In the genomic region with DNA sequence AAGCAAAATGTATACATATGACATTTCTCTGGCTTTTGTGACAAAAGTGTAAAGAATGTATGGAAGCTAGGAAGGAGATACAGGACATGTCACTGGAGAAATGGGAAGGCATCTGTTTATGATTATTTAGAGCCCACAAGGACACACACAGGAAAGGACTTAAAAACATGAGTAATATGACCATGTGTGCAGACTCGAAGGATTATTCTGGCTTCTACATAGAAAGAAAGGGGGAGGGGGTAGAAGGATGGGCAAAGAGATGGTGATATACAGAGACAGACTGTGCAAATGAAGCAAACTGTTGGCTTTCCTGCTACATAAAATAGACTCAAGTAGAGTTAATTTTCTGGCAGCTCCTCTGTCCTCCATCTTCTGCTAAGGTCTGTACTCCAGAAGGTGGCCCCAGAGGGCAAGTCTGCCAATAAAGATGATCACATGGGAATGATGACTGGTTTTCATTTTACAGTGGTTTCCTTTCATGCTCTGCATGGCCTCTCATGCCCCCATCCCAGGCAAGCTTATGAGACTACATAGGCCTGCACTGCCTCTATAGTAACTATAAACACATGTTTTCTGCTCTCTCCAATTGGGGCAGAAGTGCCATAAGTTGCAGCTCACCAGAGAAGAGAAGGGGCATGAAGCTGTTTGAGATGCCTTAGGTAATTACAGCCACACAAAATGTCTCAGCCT, we compare ENCODE assay signal across 25 mouse cellular contexts.
DNase-seq lines count a peak whose midpoint lies in the region; ATAC-seq lines count a peak whose summit lies in the region.
"Had no signal": no experiment of that assay in that cellular context is flagged by ENCODE, and none has a peak within 500 bp of the region (broad histone marks: within the 10 kb centered on the region; RNA-seq: fewer than 3 reads in every experiment).

No protein-coding gene starts in this region.

- peak; percentile 6 for DNase-seq in hindbrain, embryonic 10.5 days (ENCODE audit: low spot score)
- no peak for DNase-seq in hindbrain, embryonic 14.5 days (ENCODE audit: low spot score)
- peak; percentile 65 for DNase-seq in embryonic facial prominence, embryonic 11.5 days (ENCODE audit: low spot score)
- peak; percentile 65 for DNase-seq in forelimb bud, embryonic 11.5 days (ENCODE audit: low read depth, low spot score)
- DNase-seq in heart, adult 11 months = no peak
- no peak for DNase-seq in adrenal gland, adult 18-20 months (ENCODE audit: low spot score in 2 of 2)
- DNase-seq: adrenal gland, postnatal 10 days; cerebellum, adult 9-11 months; forebrain, postnatal 0 days; heart, postnatal 14 days; kidney, adult 11 months; kidney, postnatal 10 days; layer of hippocampus, postnatal 36 days; midbrain, embryonic 14.5 days; right cerebral cortex, postnatal 14 days; thymus, adult 18-20 months had no signal

- no peaks in the 10 kb centered on the region for H3K27me3 ChIP-seq in hindbrain, embryonic 10.5 days (ENCODE audit: insufficient read depth, poor library complexity, severe bottlenecking)
- H3K27me3 ChIP-seq in hindbrain, embryonic 14.5 days (ENCODE audit: control insufficient read depth, insufficient read depth, low read length) = no peaks in the 10 kb centered on the region
- H3K27me3 ChIP-seq in embryonic facial prominence, embryonic 11.5 days (ENCODE audit: control insufficient read depth, insufficient read depth, low read length) = no peaks in the 10 kb centered on the region
- no peaks in the 10 kb centered on the region for H3K27me3 ChIP-seq in limb, embryonic 15.5 days
- no peaks in the 10 kb centered on the region for H3K27me3 ChIP-seq in midbrain, embryonic 15.5 days (replicated peaks)
- H3K27me3 ChIP-seq: heart, embryonic 12.5 days; hindbrain, embryonic 15.5 days; liver, embryonic 15.5 days; neural tube, embryonic 15.5 days; stomach, embryonic 15.5 days had no signal

- H3K36me3 ChIP-seq in hindbrain, embryonic 10.5 days = no peaks in the 10 kb centered on the region
- H3K36me3 ChIP-seq in hindbrain, embryonic 14.5 days (replicated peaks; ENCODE audit: control insufficient read depth, insufficient read depth) = no peaks in the 10 kb centered on the region
- H3K36me3 ChIP-seq in embryonic facial prominence, embryonic 11.5 days (replicated peaks; ENCODE audit: control insufficient read depth, insufficient read depth, low read depth, low read length) = no peaks in the 10 kb centered on the region
- no peaks in the 10 kb centered on the region for H3K36me3 ChIP-seq in limb, embryonic 15.5 days
- no peaks in the 10 kb centered on the region for H3K36me3 ChIP-seq in midbrain, embryonic 15.5 days (replicated peaks)
- H3K36me3 ChIP-seq: forebrain, embryonic 10.5 days; heart, embryonic 12.5 days; hindbrain, embryonic 15.5 days; liver, embryonic 15.5 days; neural tube, embryonic 15.5 days; stomach, embryonic 15.5 days had no signal

- no peak overlapping the region for H3K9ac ChIP-seq in hindbrain, embryonic 14.5 days
- no peak overlapping the region for H3K9ac ChIP-seq in embryonic facial prominence, embryonic 11.5 days (replicated peaks; ENCODE audit: low read length)
- no peak overlapping the region for H3K9ac ChIP-seq in limb, embryonic 15.5 days
- H3K9ac ChIP-seq in midbrain, embryonic 15.5 days = no peak overlapping the region
- H3K9ac ChIP-seq: forebrain, postnatal 0 days; heart, embryonic 12.5 days; hindbrain, embryonic 15.5 days; liver, embryonic 15.5 days; neural tube, embryonic 15.5 days; stomach, embryonic 15.5 days had no signal

- 78% methylated on average over 1 of the region's 1 CpGs for WGBS in hindbrain, embryonic 10.5 days
- 84% methylated on average over 1 of the region's 1 CpGs for WGBS in hindbrain, embryonic 14.5 days
- WGBS in embryonic facial prominence, embryonic 11.5 days = 42% methylated on average over 1 of the region's 1 CpGs
- WGBS in limb, embryonic 15.5 days = 26% methylated on average over 1 of the region's 1 CpGs
- WGBS in midbrain, embryonic 15.5 days = 82% methylated on average over 1 of the region's 1 CpGs

- H3K4me3 ChIP-seq in hindbrain, embryonic 10.5 days = no peak overlapping the region
- no peak overlapping the region for H3K4me3 ChIP-seq in hindbrain, embryonic 14.5 days (replicated peaks; ENCODE audit: low read length)
- no peak overlapping the region for H3K4me3 ChIP-seq in embryonic facial prominence, embryonic 11.5 days (ENCODE audit: low read depth, low read length)
- H3K4me3 ChIP-seq in limb, embryonic 15.5 days = no peak overlapping the region
- no peak overlapping the region for H3K4me3 ChIP-seq in midbrain, embryonic 15.5 days
- H3K4me3 ChIP-seq: forebrain, embryonic 10.5 days; heart, embryonic 12.5 days; hindbrain, embryonic 15.5 days; liver, embryonic 15.5 days; neural tube, embryonic 15.5 days; stomach, embryonic 15.5 days had no signal

- H3K4me1 ChIP-seq in hindbrain, embryonic 10.5 days (replicated peaks) = no peaks in the 10 kb centered on the region
- no peaks in the 10 kb centered on the region for H3K4me1 ChIP-seq in hindbrain, embryonic 14.5 days (replicated peaks; ENCODE audit: control insufficient read depth, insufficient read depth, low read length)
- no peaks in the 10 kb centered on the region for H3K4me1 ChIP-seq in embryonic facial prominence, embryonic 11.5 days (ENCODE audit: control insufficient read depth, insufficient read depth, low read length)
- no peaks in the 10 kb centered on the region for H3K4me1 ChIP-seq in limb, embryonic 15.5 days
- H3K4me1 ChIP-seq in midbrain, embryonic 15.5 days = no peaks in the 10 kb centered on the region
- H3K4me1 ChIP-seq: forebrain, embryonic 10.5 days; heart, embryonic 12.5 days; hindbrain, embryonic 15.5 days; liver, embryonic 15.5 days; neural tube, embryonic 15.5 days; stomach, embryonic 15.5 days had no signal

- no peaks in the 10 kb centered on the region for H3K9me3 ChIP-seq in hindbrain, embryonic 10.5 days
- no peaks in the 10 kb centered on the region for H3K9me3 ChIP-seq in hindbrain, embryonic 14.5 days (ENCODE audit: control insufficient read depth, low read length)
- no peaks in the 10 kb centered on the region for H3K9me3 ChIP-seq in embryonic facial prominence, embryonic 11.5 days (replicated peaks; ENCODE audit: control insufficient read depth, low read length)
- no peaks in the 10 kb centered on the region for H3K9me3 ChIP-seq in limb, embryonic 15.5 days
- H3K9me3 ChIP-seq in midbrain, embryonic 15.5 days = no peaks in the 10 kb centered on the region
- H3K9me3 ChIP-seq: forebrain, embryonic 10.5 days; heart, embryonic 12.5 days; hindbrain, embryonic 15.5 days; liver, embryonic 15.5 days; neural tube, embryonic 15.5 days; stomach, embryonic 15.5 days had no signal

- no peak overlapping the region for H3K4me2 ChIP-seq in hindbrain, embryonic 14.5 days (replicated peaks)
- H3K4me2 ChIP-seq in embryonic facial prominence, embryonic 11.5 days (ENCODE audit: low read depth, low read length) = no peak overlapping the region
- H3K4me2 ChIP-seq in limb, embryonic 15.5 days = no peak overlapping the region
- no peak overlapping the region for H3K4me2 ChIP-seq in midbrain, embryonic 15.5 days
- H3K4me2 ChIP-seq: heart, embryonic 12.5 days; hindbrain, embryonic 15.5 days; liver, embryonic 15.5 days; neural tube, embryonic 15.5 days; stomach, embryonic 15.5 days had no signal

- H3K27ac ChIP-seq in hindbrain, embryonic 10.5 days = no peak overlapping the region
- no peak overlapping the region for H3K27ac ChIP-seq in hindbrain, embryonic 14.5 days
- H3K27ac ChIP-seq in embryonic facial prominence, embryonic 11.5 days (replicated peaks; ENCODE audit: low read depth, low read length) = no peak overlapping the region
- no peak overlapping the region for H3K27ac ChIP-seq in limb, embryonic 15.5 days
- H3K27ac ChIP-seq in midbrain, embryonic 15.5 days = no peak overlapping the region
- H3K27ac ChIP-seq: forebrain, embryonic 10.5 days; hindbrain, embryonic 15.5 days; liver, embryonic 15.5 days; neural tube, embryonic 15.5 days; stomach, embryonic 15.5 days had no signal

- no peak for ATAC-seq in hindbrain, embryonic 14.5 days (ENCODE audit: low FRiP score)
- ATAC-seq in embryonic facial prominence, embryonic 11.5 days (replicated peaks; ENCODE audit: insufficient number of reproducible peaks, low FRiP score, low TSS enrichment, low read depth) = peak; percentile 92
- ATAC-seq in limb, embryonic 15.5 days (ENCODE audit: insufficient number of reproducible peaks, low FRiP score, low TSS enrichment, low read depth) = peak; percentile 58; the same call in 1 of the 2 replicates
- ATAC-seq in midbrain, embryonic 15.5 days (replicated peaks) = no peak
- ATAC-seq: forebrain, postnatal 0 days; lung, postnatal 0 days had no signal

Comparison
In these comparisons a context has a peak if more than half of its experiments do, and no peak if none do; other contexts are left out.
1. DNase-seq: peak in hindbrain, embryonic 10.5 days (single experiment), embryonic facial prominence, embryonic 11.5 days (single experiment) and forelimb bud, embryonic 11.5 days (single experiment); none in hindbrain, embryonic 14.5 days (single experiment), heart, adult 11 months (single experiment) and adrenal gland, adult 18-20 months (0 of 2).
2. ATAC-seq: peak in embryonic facial prominence, embryonic 11.5 days (single experiment) and limb, embryonic 15.5 days (single experiment); none in hindbrain, embryonic 14.5 days (single experiment) and midbrain, embryonic 15.5 days (single experiment).